Mouse (Mus musculus) liver, adult 2 months (tissue): ENCODE results near the gene Rfc2.

Experiments used
- CTCF ChIP-seq: fragments of 200-500 bp; IDR thresholded peaks from 2 replicates; pipeline ENCODE4 v1.5.1; 2011; ENCODE audit warnings: low read depth, low read length, control low read depth
- POLR2A ChIP-seq: fragments of 200-500 bp; IDR thresholded peaks from 2 replicates; pipeline ENCODE4 v1.6.1; 2011; ENCODE audit warnings: low read length, control low read depth; ENCODE audit not compliant: insufficient read depth; ENCODE audit errors: extremely low read depth

- TF ChIP-seq CTCF (no peak), POLR2A (no peak)
These were observed 59.2 kb downstream of the Rfc2 start for GRCm38 (mm10) chr5:134640371-134640770.
